Mouse (Mus musculus): ENCODE results near the gene Mmp11. TPM values are rescaled to one million over a fixed set of nuclear protein-coding genes. Genes with fewer than 3 reads are reported as not detected.
A peak's percentile ranks its signal among the peaks of the same experiment; 100 is the strongest.

Gene Mmp11
- 2.3 and 3.0 TPM in 2 replicates for polyA plus RNA-seq (2012; rRNA removed)

- Histone ChIP-seq H3K4me1 (ENCODE audit: control insufficient read depth, insufficient read depth, low read length) (peaks cover 12% of the 10 kb centered on the region), H3K27me3 (ENCODE audit: control insufficient read depth, insufficient read depth, low read length) (no peaks in the 10 kb centered on the region), H3K27ac (ENCODE audit: insufficient read depth, low read length) (peak within 1 kb of the TSS; percentile 83), H3K4me3 (replicated peaks; ENCODE audit: insufficient read depth, low read depth, low read length) (peak within 1 kb of the TSS; percentile 92)
- 2% methylated on average over 51 of the region's 51 CpGs for WGBS
- DNase-seq, result peak; percentile 89 to 90
- TF ChIP-seq CTCF (IDR thresholded peaks at IDR 0.05; ENCODE audit: borderline replicate concordance, insufficient read depth, low read depth, low read length) (no peak), POLR2A (IDR thresholded peaks at IDR 0.05; ENCODE audit: borderline replicate concordance, insufficient read depth, low read length) (peak; percentile 97)
Observed at GRCm38 (mm10) chr10:75935680-75936541, at the start of gene Mmp11. Gene Mmp11 (minus strand): TSS chr10:75936496.

DNA sequence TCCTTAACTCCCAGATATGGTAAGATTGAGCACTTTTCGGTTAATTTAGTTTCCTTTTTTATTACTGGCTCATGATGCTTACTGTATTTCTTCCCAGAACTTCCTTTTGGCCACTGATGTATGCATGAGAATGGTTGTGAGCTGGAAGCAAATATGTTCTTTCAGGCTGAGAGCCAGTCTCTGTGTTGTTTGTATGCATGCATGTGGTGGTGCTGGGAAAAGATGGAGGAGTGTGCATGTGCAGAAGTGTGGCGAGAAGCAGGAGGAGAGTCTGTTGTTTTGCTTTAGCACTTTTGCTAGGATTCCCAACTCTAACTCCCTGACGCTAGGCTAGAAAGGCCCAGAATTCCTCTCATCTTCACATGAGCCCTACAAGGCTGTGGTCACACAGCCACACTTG lies 43.1 kb upstream of the Mmp11 start:
- TF ChIP-seq CTCF (IDR thresholded peaks at IDR 0.05; ENCODE audit: borderline replicate concordance, insufficient read depth, low read depth, low read length) (no peak), POLR2A (IDR thresholded peaks at IDR 0.05; ENCODE audit: borderline replicate concordance, insufficient read depth, low read length) (no peak)
- no peak for DNase-seq
- WGBS, result 87% methylated on average over 3 of the region's 3 CpGs

DNA sequence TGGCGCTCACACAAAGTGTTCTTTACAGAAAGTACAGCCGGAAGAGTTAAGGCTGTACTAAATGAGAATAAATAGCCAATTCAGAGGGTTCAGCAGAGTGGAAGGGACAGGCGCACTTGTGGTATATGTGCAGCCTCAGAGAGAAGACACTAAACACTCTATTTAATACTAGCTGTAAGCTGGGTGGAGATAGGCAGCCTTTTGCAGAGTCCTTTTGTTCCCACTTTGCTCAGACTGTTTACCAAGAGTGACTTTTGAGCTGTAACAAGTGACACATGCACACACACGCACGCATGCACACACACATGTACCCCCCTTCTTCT lies 42.5 kb upstream of the Mmp11 start:
- H3K4me1 ChIP-seq (ENCODE audit: control insufficient read depth, insufficient read depth, low read length), result peaks cover 4% of the 10 kb centered on the region; the same call in 1 of the 2 replicates
- H3K27me3 ChIP-seq (ENCODE audit: control insufficient read depth, insufficient read depth, low read length), result no peaks in the 10 kb centered on the region
- H3K4me3 ChIP-seq (replicated peaks; ENCODE audit: insufficient read depth, low read depth, low read length), result no peak overlapping the region
- TF ChIP-seq CTCF (IDR thresholded peaks at IDR 0.05; ENCODE audit: borderline replicate concordance, insufficient read depth, low read depth, low read length) (no peak), POLR2A (IDR thresholded peaks at IDR 0.05; ENCODE audit: borderline replicate concordance, insufficient read depth, low read length) (no peak)
- WGBS, result 59% methylated on average over 5 of the region's 5 CpGs
- no peak for DNase-seq
- no peak overlapping the region for H3K27ac ChIP-seq (ENCODE audit: insufficient read depth, low read length)

More for the DNA sequence above, 43.1 kb upstream of the Mmp11 start:
- Histone ChIP-seq H3K4me3 (replicated peaks; ENCODE audit: insufficient read depth, low read depth, low read length) (no peak overlapping the region), H3K4me1 (ENCODE audit: control insufficient read depth, insufficient read depth, low read length) (peaks cover 4% of the 10 kb centered on the region; the same call in 1 of the 2 replicates), H3K27ac (ENCODE audit: insufficient read depth, low read length) (no peak overlapping the region), H3K27me3 (ENCODE audit: control insufficient read depth, insufficient read depth, low read length) (no peaks in the 10 kb centered on the region)

DNA sequence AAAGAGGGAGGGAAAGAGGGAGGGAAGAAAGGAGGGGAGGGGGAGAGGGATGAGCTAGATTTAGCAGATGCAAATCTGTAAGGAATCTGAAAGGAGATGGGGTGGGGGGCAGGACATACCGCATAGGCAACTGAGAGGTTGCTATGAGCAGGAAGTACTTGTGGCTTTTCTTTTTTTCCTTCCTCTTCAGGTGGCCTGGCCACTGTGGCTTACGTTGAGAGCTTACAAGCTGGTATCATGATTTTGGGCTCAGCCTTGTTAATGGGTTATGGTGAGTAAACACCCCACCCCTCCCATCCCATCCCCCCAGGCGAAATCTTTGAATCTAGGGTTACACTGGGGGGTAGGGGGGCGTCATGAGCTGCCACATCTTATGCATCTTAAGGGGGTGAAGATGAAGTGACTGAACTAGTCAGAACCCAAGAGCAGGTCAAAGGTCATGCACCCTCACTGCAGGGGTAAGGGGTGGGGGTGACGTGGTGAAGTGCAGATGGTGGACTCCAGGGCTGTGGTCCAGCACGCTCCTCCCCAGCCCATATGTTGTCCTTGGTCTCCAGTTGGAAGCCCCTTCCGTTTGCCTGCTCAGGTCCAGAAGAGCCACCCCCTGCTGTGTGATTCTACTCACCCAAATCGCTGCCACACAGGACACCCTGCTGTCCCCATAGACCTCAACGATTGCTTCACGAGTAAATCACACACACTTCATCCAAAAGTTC lies 42.0 kb upstream of the Mmp11 start:
- H3K27ac ChIP-seq (ENCODE audit: insufficient read depth, low read length), result no peak overlapping the region
- no peak for DNase-seq
- H3K27me3 ChIP-seq (ENCODE audit: control insufficient read depth, insufficient read depth, low read length), result no peaks in the 10 kb centered on the region
- no peak overlapping the region for H3K4me3 ChIP-seq (replicated peaks; ENCODE audit: insufficient read depth, low read depth, low read length)
- H3K4me1 ChIP-seq (ENCODE audit: control insufficient read depth, insufficient read depth, low read length), result peaks cover 4% of the 10 kb centered on the region; the same call in 1 of the 2 replicates
- 20% methylated on average over 10 of the region's 10 CpGs for WGBS
- TF ChIP-seq CTCF (IDR thresholded peaks at IDR 0.05; ENCODE audit: borderline replicate concordance, insufficient read depth, low read depth, low read length) (no peak), POLR2A (IDR thresholded peaks at IDR 0.05; ENCODE audit: borderline replicate concordance, insufficient read depth, low read length) (no peak)

DNA sequence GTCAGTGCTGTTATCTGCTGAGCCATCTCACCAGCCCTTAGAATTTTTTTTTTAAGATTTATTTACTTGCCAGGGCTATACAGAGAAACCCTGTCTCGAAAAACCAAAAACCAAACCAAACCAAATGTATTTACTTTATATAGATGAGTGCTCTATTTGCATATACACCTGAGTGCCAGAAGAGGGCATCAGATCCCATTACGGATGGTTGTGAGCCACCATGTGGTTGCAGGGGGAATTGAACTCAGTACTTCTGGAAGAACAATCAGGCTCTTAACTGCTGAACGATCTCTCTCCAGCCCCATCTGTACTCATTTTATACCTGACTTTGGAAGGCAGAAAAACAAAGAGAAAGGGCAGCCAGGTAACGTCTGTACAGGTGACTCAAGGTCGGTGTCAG lies 38.9 kb upstream of the Mmp11 start:
- Histone ChIP-seq H3K4me3 (replicated peaks; ENCODE audit: insufficient read depth, low read depth, low read length) (no peak overlapping the region), H3K27me3 (ENCODE audit: control insufficient read depth, insufficient read depth, low read length) (no peaks in the 10 kb centered on the region), H3K4me1 (ENCODE audit: control insufficient read depth, insufficient read depth, low read length) (peaks cover 4% of the 10 kb centered on the region; the same call in 1 of the 2 replicates), H3K27ac (ENCODE audit: insufficient read depth, low read length) (no peak overlapping the region)
- peak; percentile 62; the same call in 1 of the 2 replicates for TF ChIP-seq CTCF (IDR thresholded peaks at IDR 0.05; ENCODE audit: borderline replicate concordance, insufficient read depth, low read depth, low read length)
- TF ChIP-seq POLR2A (IDR thresholded peaks at IDR 0.05; ENCODE audit: borderline replicate concordance, insufficient read depth, low read length), result no peak
- WGBS, result 77% methylated on average over 5 of the region's 5 CpGs
- no peak for DNase-seq

DNA sequence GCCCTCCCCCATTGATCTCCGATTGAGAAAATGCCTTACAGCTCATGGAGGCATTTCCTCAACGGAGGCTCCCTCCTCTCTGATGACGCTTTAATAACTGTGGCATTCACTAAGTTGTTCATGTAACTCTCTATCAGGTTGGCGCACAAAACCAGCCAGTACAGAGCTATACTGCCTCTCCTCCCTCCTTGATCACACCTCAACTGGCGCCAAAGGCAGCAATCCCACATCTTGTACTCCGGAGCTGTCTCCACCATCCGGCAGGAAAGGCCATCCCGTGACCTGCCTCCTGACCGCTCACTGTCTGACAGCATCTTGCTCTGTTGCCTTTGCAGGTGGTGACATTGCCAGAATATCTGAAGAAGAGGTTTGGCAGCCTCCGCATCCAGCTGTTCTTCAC lies 37.5 kb upstream of the Mmp11 start:
- H3K27me3 ChIP-seq (ENCODE audit: control insufficient read depth, insufficient read depth, low read length), result no peaks in the 10 kb centered on the region
- H3K27ac ChIP-seq (ENCODE audit: insufficient read depth, low read length), result no peak overlapping the region
- no peak for DNase-seq
- TF ChIP-seq POLR2A (IDR thresholded peaks at IDR 0.05; ENCODE audit: borderline replicate concordance, insufficient read depth, low read length) (no peak), CTCF (IDR thresholded peaks at IDR 0.05; ENCODE audit: borderline replicate concordance, insufficient read depth, low read depth, low read length) (no peak)
- H3K4me1 ChIP-seq (ENCODE audit: control insufficient read depth, insufficient read depth, low read length), result peaks cover 4% of the 10 kb centered on the region; the same call in 1 of the 2 replicates
- 83% methylated on average over 10 of the region's 10 CpGs for WGBS
- no peak overlapping the region for H3K4me3 ChIP-seq (replicated peaks; ENCODE audit: insufficient read depth, low read depth, low read length)

DNA sequence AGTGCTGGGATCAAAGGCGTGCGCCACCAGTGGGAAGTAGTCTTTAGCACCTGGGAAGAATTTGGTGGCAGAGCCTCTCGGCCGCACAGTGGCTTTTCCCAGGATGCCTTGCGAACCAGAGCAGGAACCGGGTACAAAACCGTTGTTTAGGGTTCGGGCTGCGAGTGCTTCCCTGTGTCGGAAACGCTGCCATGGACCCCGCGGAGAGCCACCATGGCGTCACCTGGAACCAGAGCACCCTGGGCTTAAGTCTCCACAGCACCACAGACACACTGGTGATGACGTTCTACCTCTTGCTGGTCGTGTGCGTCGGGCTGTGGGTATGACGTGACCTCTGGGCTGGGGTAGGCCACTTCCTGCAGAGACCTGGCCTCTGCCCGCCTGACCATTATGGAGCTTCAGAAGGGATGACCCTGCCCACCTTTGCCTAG lies 18.1 kb upstream of the Mmp11 start, which contains the start of gene Gm5134:
Gene Gm5134 (plus strand): TSS at position 134 of the 431 bp plus-strand sequence.
- 35% methylated on average over 20 of the region's 20 CpGs for WGBS
- no peak for DNase-seq
- TF ChIP-seq CTCF (IDR thresholded peaks at IDR 0.05; ENCODE audit: borderline replicate concordance, insufficient read depth, low read depth, low read length) (no peak), POLR2A (IDR thresholded peaks at IDR 0.05; ENCODE audit: borderline replicate concordance, insufficient read depth, low read length) (no peak)
- H3K4me3 ChIP-seq (replicated peaks; ENCODE audit: insufficient read depth, low read depth, low read length), result no peak within 1 kb of the TSS
- no peaks in the 10 kb centered on the region for H3K4me1 ChIP-seq (ENCODE audit: control insufficient read depth, insufficient read depth, low read length)
- no peak within 1 kb of the TSS for H3K27ac ChIP-seq (ENCODE audit: insufficient read depth, low read length)
- H3K27me3 ChIP-seq (ENCODE audit: control insufficient read depth, insufficient read depth, low read length), result no peaks in the 10 kb centered on the region
